Mouse (Mus musculus): ENCODE measurements around the gene Sprr2b.

DNA sequence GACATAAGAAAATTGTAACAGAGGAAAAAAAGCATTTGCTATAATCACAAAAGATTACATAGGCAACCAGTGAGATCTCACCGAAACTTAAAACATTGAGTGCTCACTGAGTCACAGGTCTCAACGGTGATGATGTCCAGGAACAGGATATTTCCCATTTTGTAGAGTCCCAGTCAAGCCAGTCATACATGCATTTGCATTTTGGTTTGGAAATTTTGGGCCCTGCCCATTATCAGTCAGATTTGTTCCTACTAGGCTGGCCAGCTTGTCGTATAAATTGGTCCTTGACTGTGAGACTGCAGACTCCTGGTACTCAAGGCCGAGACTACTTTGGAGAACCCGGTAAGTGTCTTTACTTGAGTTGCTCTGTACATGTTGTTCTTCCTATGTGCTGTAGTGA is 22.4 kb downstream of the Sprr2b start, which contains the start of gene Sprr2d:
- TF ChIP-seq CTCF (IDR thresholded peaks at IDR 0.05; ENCODE audit: low read depth, low read length) (no peak), POLR2A (IDR thresholded peaks at IDR 0.05; ENCODE audit: extremely low read depth, insufficient read depth, low read length) (no peak)
